Mouse (Mus musculus) heart, embryonic 13.5 days (tissue): ENCODE measurements around the gene Alg12. TPM values are rescaled to one million over a fixed set of nuclear protein-coding genes. Genes with fewer than 3 reads are reported as not detected.

Experiments used
- ATAC-seq: fragments of 200-750 bp; cut with Nextera tagmentation; 2 replicates; pipeline ENCODE4 v1.8.0; 2017; ENCODE audit warnings: moderate TSS enrichment; ENCODE audit not compliant: insufficient number of reproducible peaks, low FRiP score, low TSS enrichment; ENCODE audit errors: extremely low read depth
- H3K27ac ChIP-seq: fragments of 300-500 bp; sonication (generic); replicated peaks from 2 replicates; pipeline ENCODE4 v1.5.1; 2015; ENCODE audit warnings: moderate library complexity, mild to moderate bottlenecking, inconsistent platforms
- H3K27me3 ChIP-seq: fragments of 300-500 bp; sonication (generic); replicated peaks from 2 replicates; pipeline ENCODE4 v1.6.1; 2015; ENCODE audit warnings: mild to moderate bottlenecking, inconsistent platforms
- H3K36me3 ChIP-seq: fragments of 300-500 bp; sonication (generic); 2 replicates; pipeline ENCODE4 v1.6.1; 2015; ENCODE audit warnings: mild to moderate bottlenecking, inconsistent platforms
- H3K4me1 ChIP-seq: fragments of 300-500 bp; sonication (generic); 2 replicates; pipeline ENCODE4 v1.6.1; 2015; ENCODE audit warnings: inconsistent platforms
- H3K4me2 ChIP-seq: fragments of 300-500 bp; sonication (generic); 2 replicates; pipeline ENCODE4 v1.6.1; 2015; ENCODE audit warnings: inconsistent platforms, mild to moderate bottlenecking, moderate library complexity
- H3K4me3 ChIP-seq: fragments of 300-500 bp; sonication (generic); 2 replicates; pipeline ENCODE4 v1.5.1; 2015; ENCODE audit warnings: moderate library complexity, mild to moderate bottlenecking, inconsistent platforms
- H3K9ac ChIP-seq: fragments of 300-500 bp; sonication (generic); 2 replicates; pipeline ENCODE4 v1.6.1; 2015; ENCODE audit warnings: inconsistent platforms, mild to moderate bottlenecking, moderate library complexity
- H3K9me3 ChIP-seq: fragments of 300-500 bp; sonication (generic); 2 replicates; pipeline ENCODE4 v1.6.1; 2016; ENCODE audit warnings: inconsistent platforms
- WGBS: fragments of 180-500 bp; shearing (Covaris S2); methylation state at CpG from one replicate; pipeline ENCODE4 v1.1.7; 2015; ENCODE audit warnings: mixed read lengths; 5-methylcytosine and 5-hydroxymethylcytosine counted together
- polyA plus RNA-seq: library from polyadenylated mRNA; unstranded; fragments of >200 nt; fragmentation: Nextera tagmentation; extraction: Ambion mirVana; gene quantifications from 2 replicates; pipeline ENCODE4 v1.2.1, GENCODE M21; 2015

Gene Alg12
- polyA plus RNA-seq, result 8.9 and 10.5 TPM in 2 replicates

- Histone ChIP-seq H3K27me3 (no peaks in the 10 kb centered on the region), H3K4me2 (peak within 1 kb of the TSS; percentile 96), H3K4me3 (peak within 1 kb of the TSS; percentile 86), H3K9me3 (no peaks in the 10 kb centered on the region), H3K4me1 (peaks cover 19% of the 10 kb centered on the region), H3K27ac (peak within 1 kb of the TSS; percentile 78), H3K36me3 (peaks cover 58% of the 10 kb centered on the region), H3K9ac (peak within 1 kb of the TSS; percentile 93)
- ATAC-seq, result peak; percentile 98
- under 1% methylated on average over 88 of the region's 88 CpGs for WGBS
Observed at GRCm38 (mm10) chr15:88819026-88819905, at the start of gene Alg12, which contains the start of gene Creld2. Gene Alg12 (minus strand): TSS chr15:88819318. Gene Creld2 (plus strand): TSS chr15:88819646.

- Histone ChIP-seq H3K36me3 (peaks cover 26% of the 10 kb centered on the region), H3K27me3 (no peaks in the 10 kb centered on the region), H3K4me1 (peaks cover 47% of the 10 kb centered on the region), H3K4me3 (no peak overlapping the region), H3K9me3 (no peaks in the 10 kb centered on the region), H3K9ac (no peak overlapping the region), H3K27ac (peak overlapping the region; percentile 97), H3K4me2 (peak overlapping the region; percentile 94)
- ATAC-seq, result no peak; the same call in 1 of the 2 replicates
- WGBS, result 50% methylated on average over 6 of the region's 6 CpGs
Observed at GRCm38 (mm10) chr15:88868024-88868742, 49.1 kb upstream of the Alg12 start.

- H3K4me1 ChIP-seq, result peaks cover 47% of the 10 kb centered on the region
Observed at GRCm38 (mm10) chr15:88867368-88868023, 48.4 kb upstream of the Alg12 start.

GRCm38 (mm10) chr15:88866934-88867356, 47.8 kb upstream of the Alg12 start:
- WGBS, result 20% methylated on average over 7 of the region's 7 CpGs
- H3K9ac ChIP-seq, result peak overlapping the region; percentile 98
- H3K4me1 ChIP-seq, result peaks cover 47% of the 10 kb centered on the region
- no peaks in the 10 kb centered on the region for H3K9me3 ChIP-seq
- no peak for ATAC-seq
- peak overlapping the region; percentile 97 for H3K27ac ChIP-seq
- H3K36me3 ChIP-seq, result peaks cover 26% of the 10 kb centered on the region
- H3K4me3 ChIP-seq, result no peak overlapping the region
- H3K27me3 ChIP-seq, result no peaks in the 10 kb centered on the region
- peak overlapping the region; percentile 94 for H3K4me2 ChIP-seq

More at GRCm38 (mm10) chr15:88867368-88868023, 48.4 kb upstream of the Alg12 start:
- Histone ChIP-seq H3K27ac (peak overlapping the region; percentile 97), H3K9ac (peak overlapping the region; percentile 98), H3K27me3 (no peaks in the 10 kb centered on the region), H3K36me3 (peaks cover 26% of the 10 kb centered on the region), H3K4me2 (peak overlapping the region; percentile 94), H3K4me3 (no peak overlapping the region), H3K9me3 (no peaks in the 10 kb centered on the region)
- 10% methylated on average over 5 of the region's 5 CpGs for WGBS
- ATAC-seq, result no peak

GRCm38 (mm10) chr15:88865888-88866695, 47.0 kb upstream of the Alg12 start:
- Histone ChIP-seq H3K4me2 (peak overlapping the region; percentile 94), H3K27me3 (no peaks in the 10 kb centered on the region), H3K9ac (peak overlapping the region; percentile 98), H3K9me3 (no peaks in the 10 kb centered on the region), H3K27ac (peak overlapping the region; percentile 97), H3K4me3 (0 out of 2 replicates have a peak overlapping the region, but pooled peaks have one; percentile 96), H3K4me1 (peaks cover 54% of the 10 kb centered on the region), H3K36me3 (peaks cover 26% of the 10 kb centered on the region)
- no peak for ATAC-seq
- 54% methylated on average over 4 of the region's 4 CpGs for WGBS

- peak overlapping the region; percentile 98 for H3K9ac ChIP-seq
- 79% methylated on average over 14 of the region's 14 CpGs for WGBS
- H3K27me3 ChIP-seq, result no peaks in the 10 kb centered on the region
- ATAC-seq, result no peak
- H3K4me2 ChIP-seq, result peak overlapping the region; percentile 94
- H3K4me1 ChIP-seq, result peaks cover 55% of the 10 kb centered on the region
- peak overlapping the region; percentile 96 for H3K4me3 ChIP-seq
- H3K36me3 ChIP-seq, result peaks cover 26% of the 10 kb centered on the region
- peak overlapping the region; percentile 97 for H3K27ac ChIP-seq
- no peaks in the 10 kb centered on the region for H3K9me3 ChIP-seq
Observed at GRCm38 (mm10) chr15:88865061-88865460, 45.9 kb upstream of the Alg12 start.

- Histone ChIP-seq H3K4me3 (peak overlapping the region; percentile 96), H3K9ac (peak overlapping the region; percentile 98), H3K9me3 (no peaks in the 10 kb centered on the region), H3K4me2 (peak overlapping the region; percentile 94), H3K27ac (peak overlapping the region; percentile 97), H3K27me3 (no peaks in the 10 kb centered on the region), H3K36me3 (peaks cover 26% of the 10 kb centered on the region), H3K4me1 (peaks cover 59% of the 10 kb centered on the region)
- 32% methylated on average over 22 of the region's 22 CpGs for WGBS
- ATAC-seq, result no peak
Observed at GRCm38 (mm10) chr15:88864270-88865030, 45.3 kb upstream of the Alg12 start.

- Histone ChIP-seq H3K4me1 (peaks cover 63% of the 10 kb centered on the region), H3K27ac (peak overlapping the region; percentile 97), H3K9me3 (no peaks in the 10 kb centered on the region), H3K27me3 (no peaks in the 10 kb centered on the region), H3K9ac (peak overlapping the region; percentile 98), H3K4me3 (peak overlapping the region; percentile 96), H3K4me2 (peak overlapping the region; percentile 94), H3K36me3 (peaks cover 26% of the 10 kb centered on the region)
- under 1% methylated on average over 28 of the region's 39 CpGs for WGBS
- peak; percentile 68 for ATAC-seq
Observed at GRCm38 (mm10) chr15:88863695-88864231, 44.6 kb upstream of the Alg12 start.

GRCm38 (mm10) chr15:88862881-88863694, 44.0 kb upstream of the Alg12 start:
- ATAC-seq, result no peak
- Histone ChIP-seq H3K4me1 (peaks cover 63% of the 10 kb centered on the region), H3K9me3 (no peaks in the 10 kb centered on the region), H3K27me3 (no peaks in the 10 kb centered on the region), H3K4me2 (peak overlapping the region; percentile 94), H3K36me3 (peaks cover 26% of the 10 kb centered on the region), H3K9ac (peak overlapping the region; percentile 98), H3K27ac (peak overlapping the region; percentile 97), H3K4me3 (peak overlapping the region; percentile 96)
- WGBS, result under 1% methylated on average over 98 of the region's 98 CpGs
